Mouse (Mus musculus): ENCODE measurements around the gene Mbd4.
"Not testable (repeated sequence)": the region's sequence is repeated elsewhere in the genome, so short reads cannot be mapped to it uniquely, and the experiment has no call there.

Gene Mbd4

GRCm38 (mm10) chr6:115859258-115859657 is 6.1 kb upstream of the Mbd4 start:
- no peak for DNase-seq (ENCODE audit: low read depth, low spot score)

GRCm38 (mm10) chr6:115856361-115856745 is 3.2 kb upstream of the Mbd4 start:
- no peak for DNase-seq (ENCODE audit: low read depth, low spot score)

GRCm38 (mm10) chr6:115855733-115856360 is 2.7 kb upstream of the Mbd4 start:
- DNase-seq (ENCODE audit: low read depth, low spot score), result no peak

GRCm38 (mm10) chr6:115854432-115854831 is 1.3 kb upstream of the Mbd4 start:
- DNase-seq (ENCODE audit: low read depth, low spot score), result no peak

GRCm38 (mm10) chr6:115853985-115854384 is 814 bp upstream of the Mbd4 start:
- no peak for DNase-seq (ENCODE audit: low read depth, low spot score)

- no peak for DNase-seq (ENCODE audit: low read depth, low spot score)
Measured at GRCm38 (mm10) chr6:115852446-115853090, 603 bp downstream of the Mbd4 start.

- no peak for DNase-seq (ENCODE audit: low read depth, low spot score)
Measured at GRCm38 (mm10) chr6:115848598-115849304, 4.4 kb downstream of the Mbd4 start.

- DNase-seq (ENCODE audit: low read depth, low spot score), result no peak
Measured at GRCm38 (mm10) chr6:115846640-115847411, 6.3 kb downstream of the Mbd4 start.

- no peak for DNase-seq (ENCODE audit: low read depth, low spot score)
Measured at GRCm38 (mm10) chr6:115845006-115845405, 8.2 kb downstream of the Mbd4 start.

- DNase-seq (ENCODE audit: low read depth, low spot score), result no peak
Measured at GRCm38 (mm10) chr6:115838745-115839144, 14.4 kb downstream of the Mbd4 start.

GRCm38 (mm10) chr6:115838161-115838597 is 15.0 kb downstream of the Mbd4 start, which contains the start of gene Efcab12:
TSS of gene Efcab12 (minus strand) at chr6:115838412.
- no peak for DNase-seq (ENCODE audit: low read depth, low spot score)

GRCm38 (mm10) chr6:115833861-115834260 is 19.3 kb downstream of the Mbd4 start:
- no peak for DNase-seq (ENCODE audit: low read depth, low spot score)

GRCm38 (mm10) chr6:115832152-115832850 is 20.9 kb downstream of the Mbd4 start:
- DNase-seq (ENCODE audit: low read depth, low spot score), result no peak

GRCm38 (mm10) chr6:115830779-115831601 is 22.2 kb downstream of the Mbd4 start:
- DNase-seq (ENCODE audit: low read depth, low spot score), result no peak

GRCm38 (mm10) chr6:115823850-115824464 is 29.2 kb downstream of the Mbd4 start:
- DNase-seq (ENCODE audit: low read depth, low spot score), result not testable (repeated sequence)

GRCm38 (mm10) chr6:115821216-115821993 is 31.8 kb downstream of the Mbd4 start:
- DNase-seq (ENCODE audit: low read depth, low spot score), result no peak

GRCm38 (mm10) chr6:115818129-115818528 is 35.0 kb downstream of the Mbd4 start:
- DNase-seq (ENCODE audit: low read depth, low spot score), result no peak

- no peak for DNase-seq (ENCODE audit: low read depth, low spot score)
Measured at GRCm38 (mm10) chr6:115815041-115815440, 38.1 kb downstream of the Mbd4 start.

- DNase-seq (ENCODE audit: low read depth, low spot score), result no peak
Measured at GRCm38 (mm10) chr6:115814104-115814503, 39.1 kb downstream of the Mbd4 start.

Measured in embryo, embryonic 11.5 days (tissue).